Mouse (Mus musculus): ENCODE measurements at regions not wholly inside any gene's neighbourhood (a gene's known extent, or its start where the extent isn't known, plus 50 kb on each side); places are given as distances from the start of the nearest gene placed in this dataset.

DNA sequence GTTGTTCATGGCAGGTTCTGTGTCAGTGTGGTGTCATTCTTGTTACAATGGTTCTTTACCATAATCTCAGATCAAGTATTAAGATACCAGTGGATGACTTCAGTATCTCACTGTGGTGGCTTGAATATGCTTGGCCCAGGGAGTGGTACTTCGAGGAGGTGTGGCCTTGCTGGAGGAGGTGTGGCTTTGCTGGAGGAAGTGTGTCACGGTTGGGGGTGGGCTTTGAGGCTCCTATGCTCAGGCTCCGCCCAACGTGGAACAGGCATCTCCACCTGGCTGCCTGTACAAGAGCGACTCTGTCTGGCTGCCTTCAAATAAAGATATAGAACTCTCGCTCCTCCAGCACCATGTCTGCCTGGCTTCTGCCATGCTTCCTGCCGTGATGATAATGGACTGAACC lies 63.6 kb downstream of the Cd2 start:
- ATAC-seq, result no peak
- no peak for TF ChIP-seq CTCF (IDR thresholded peaks at IDR 0.05; ENCODE audit: low read depth)
- no peak for TF ChIP-seq EP300 (IDR thresholded peaks at IDR 0.05; ENCODE audit: low read depth)
- Histone ChIP-seq H3K9me3 (ENCODE audit: low read length) (no peaks in the 10 kb centered on the region; the same call in 1 of the 2 replicates), H3K27me3 (ENCODE audit: insufficient read depth, low read length) (no peaks in the 10 kb centered on the region), H3K36me3 (replicated peaks; ENCODE audit: insufficient read depth, low read length) (no peaks in the 10 kb centered on the region), H3K4me3 (ENCODE audit: low read depth, low read length) (no peak overlapping the region), H3K9ac (replicated peaks) (no peak overlapping the region), H3K4me1 (ENCODE audit: insufficient read depth) (no peaks in the 10 kb centered on the region), H3K4me2 (ENCODE audit: low read depth, low read length) (no peak overlapping the region), H3K27ac (ENCODE audit: low read depth) (no peak overlapping the region)
- no peak for DNase-seq
- WGBS (ENCODE audit: insufficient replicate concordance), result 72% methylated on average over 7 of the region's 7 CpGs

DNA sequence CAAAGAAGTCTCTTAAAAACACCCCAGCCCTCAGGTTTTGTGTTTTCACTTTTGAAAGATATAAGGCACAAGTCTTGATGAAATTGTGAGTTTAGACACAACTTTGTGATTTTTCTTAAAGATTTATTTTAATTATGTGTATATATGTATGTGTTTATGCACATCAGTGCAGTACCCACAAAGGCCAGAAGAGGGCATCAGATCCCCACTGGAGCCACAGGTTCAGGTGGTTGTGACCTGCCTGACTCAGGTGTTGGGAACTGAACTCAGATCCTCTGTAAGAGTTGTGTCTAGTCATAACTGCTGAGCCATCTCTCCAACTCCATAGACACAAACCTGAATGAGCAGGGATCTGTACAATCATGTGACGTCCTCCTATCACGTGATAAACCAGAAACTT lies 67.8 kb downstream of the Cd2 start:
- TF ChIP-seq CTCF (IDR thresholded peaks at IDR 0.05; ENCODE audit: low read depth) (peak; percentile 34), EP300 (IDR thresholded peaks at IDR 0.05; ENCODE audit: low read depth) (no peak)
- 81% methylated on average over 2 of the region's 2 CpGs for WGBS (ENCODE audit: insufficient replicate concordance)

DNA sequence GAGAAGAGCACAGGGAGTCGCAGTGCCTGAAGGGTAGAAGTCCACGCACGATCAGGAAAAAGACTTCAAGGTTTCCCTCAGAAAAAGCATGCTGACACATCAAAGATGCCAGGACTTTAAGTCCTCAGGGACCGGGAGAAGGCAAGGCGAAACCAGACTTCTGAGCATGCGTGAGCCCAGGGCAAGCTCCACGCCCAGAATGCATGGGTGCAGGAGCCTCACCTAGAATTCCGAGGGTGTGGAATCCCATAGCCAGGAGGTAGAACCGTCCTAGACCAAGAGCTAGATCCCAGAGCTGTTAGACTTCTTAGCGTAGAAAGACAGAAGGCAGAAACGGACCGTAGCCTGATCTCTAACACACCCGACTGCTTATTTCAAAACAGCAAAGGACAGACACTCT lies 71.0 kb downstream of the Cd2 start:
- H3K4me3 ChIP-seq (ENCODE audit: low read depth, low read length), result no peak overlapping the region
- H3K9me3 ChIP-seq (ENCODE audit: low read length), result no peaks in the 10 kb centered on the region; the same call in 1 of the 2 replicates
- H3K4me1 ChIP-seq (ENCODE audit: insufficient read depth), result no peaks in the 10 kb centered on the region
- H3K9ac ChIP-seq (replicated peaks), result no peak overlapping the region
- no peak overlapping the region for H3K27ac ChIP-seq (ENCODE audit: low read depth)
- TF ChIP-seq CTCF (IDR thresholded peaks at IDR 0.05; ENCODE audit: low read depth) (no peak), EP300 (IDR thresholded peaks at IDR 0.05; ENCODE audit: low read depth) (no peak)
- 83% methylated on average over 13 of the region's 13 CpGs for WGBS (ENCODE audit: insufficient replicate concordance)
- H3K36me3 ChIP-seq (replicated peaks; ENCODE audit: insufficient read depth, low read length), result no peaks in the 10 kb centered on the region
- no peak overlapping the region for H3K4me2 ChIP-seq (ENCODE audit: low read depth, low read length)
- no peaks in the 10 kb centered on the region for H3K27me3 ChIP-seq (ENCODE audit: insufficient read depth, low read length)
- ATAC-seq (no peak), DNase-seq (no peak)

More for the DNA sequence above, 67.8 kb downstream of the Cd2 start:
- Histone ChIP-seq H3K4me2 (ENCODE audit: low read depth, low read length) (no peak overlapping the region), H3K27ac (ENCODE audit: low read depth) (no peak overlapping the region), H3K9ac (replicated peaks) (no peak overlapping the region), H3K36me3 (replicated peaks; ENCODE audit: insufficient read depth, low read length) (no peaks in the 10 kb centered on the region), H3K9me3 (ENCODE audit: low read length) (no peaks in the 10 kb centered on the region; the same call in 1 of the 2 replicates), H3K4me1 (ENCODE audit: insufficient read depth) (no peaks in the 10 kb centered on the region), H3K27me3 (ENCODE audit: insufficient read depth, low read length) (no peaks in the 10 kb centered on the region), H3K4me3 (ENCODE audit: low read depth, low read length) (no peak overlapping the region)
- ATAC-seq, result no peak
- DNase-seq, result no peak

DNA sequence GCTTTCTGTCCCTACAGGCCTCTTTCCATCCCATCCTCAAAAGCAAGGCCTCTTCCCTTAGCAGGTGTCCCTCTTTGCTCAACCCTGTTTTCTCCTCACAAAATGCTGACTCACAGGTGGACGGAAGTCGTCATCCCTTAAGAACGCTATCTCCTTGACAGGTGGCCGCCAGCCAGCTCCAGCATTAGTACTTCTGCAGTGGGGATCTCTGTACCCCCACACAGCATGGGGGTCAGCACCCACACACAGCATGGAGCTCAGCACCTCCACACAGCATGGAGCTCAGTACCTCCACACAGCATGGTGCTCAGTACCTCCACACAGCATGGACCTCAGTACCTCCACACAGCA lies 74.6 kb downstream of the Cd2 start:
- Histone ChIP-seq H3K9ac (replicated peaks) (no peak overlapping the region), H3K4me2 (ENCODE audit: low read depth, low read length) (no peak overlapping the region), H3K9me3 (ENCODE audit: low read length) (no peaks in the 10 kb centered on the region), H3K27me3 (ENCODE audit: insufficient read depth, low read length) (no peaks in the 10 kb centered on the region), H3K27ac (ENCODE audit: low read depth) (no peak overlapping the region), H3K4me3 (ENCODE audit: low read depth, low read length) (no peak overlapping the region), H3K4me1 (ENCODE audit: insufficient read depth) (no peaks in the 10 kb centered on the region), H3K36me3 (replicated peaks; ENCODE audit: insufficient read depth, low read length) (no peaks in the 10 kb centered on the region)
- ATAC-seq (no peak), DNase-seq (no peak)
- TF ChIP-seq EP300 (IDR thresholded peaks at IDR 0.05; ENCODE audit: low read depth), result no peak
- TF ChIP-seq CTCF (IDR thresholded peaks at IDR 0.05; ENCODE audit: low read depth), result no peak
- WGBS (ENCODE audit: insufficient replicate concordance), result 28% methylated on average over 4 of the region's 4 CpGs

DNA sequence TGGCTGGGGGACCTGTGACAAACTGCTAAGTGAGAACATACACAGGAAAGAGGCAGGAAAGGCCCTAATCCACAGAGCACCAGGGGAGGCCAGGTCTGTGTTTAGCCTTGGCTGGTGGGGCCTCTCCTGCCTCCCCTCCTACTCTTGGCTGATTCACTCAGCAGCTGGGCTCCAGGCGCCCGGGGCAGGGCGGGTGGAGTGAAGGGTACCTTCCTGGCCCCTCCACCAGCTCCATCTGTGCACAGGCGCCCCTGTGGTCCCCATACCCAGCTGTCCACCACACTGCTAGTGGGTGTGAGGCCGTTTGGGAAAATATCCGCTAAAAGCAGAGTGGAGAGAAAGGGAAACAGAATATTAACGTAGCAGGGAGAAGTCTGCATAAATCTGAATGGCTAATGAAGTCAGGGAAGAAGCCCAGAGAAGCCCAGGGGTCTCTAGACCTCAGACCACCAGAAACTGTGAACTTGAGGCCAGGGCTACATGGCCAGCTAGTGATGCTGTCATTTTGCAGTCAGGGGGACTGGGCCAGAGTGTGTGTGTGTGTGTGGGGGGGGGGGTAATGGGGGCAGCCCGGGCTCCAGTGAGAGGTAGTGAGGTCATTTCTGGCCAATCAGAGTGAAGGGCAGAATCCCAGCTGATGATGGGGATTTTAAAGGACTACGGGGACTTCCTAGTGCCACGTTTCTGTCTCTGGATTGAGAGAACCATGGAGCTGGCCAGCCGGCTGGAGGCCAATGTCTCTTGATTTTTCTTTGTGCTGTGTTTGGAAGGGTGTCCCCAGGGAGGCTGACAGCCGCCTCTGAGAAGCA lies 75.1 kb downstream of the Cd2 start:
- Histone ChIP-seq H3K4me3 (ENCODE audit: low read depth, low read length) (no peak overlapping the region), H3K9me3 (ENCODE audit: low read length) (no peaks in the 10 kb centered on the region), H3K9ac (replicated peaks) (no peak overlapping the region), H3K27ac (ENCODE audit: low read depth) (no peak overlapping the region), H3K4me2 (ENCODE audit: low read depth, low read length) (no peak overlapping the region), H3K27me3 (ENCODE audit: insufficient read depth, low read length) (no peaks in the 10 kb centered on the region), H3K4me1 (ENCODE audit: insufficient read depth) (no peaks in the 10 kb centered on the region), H3K36me3 (replicated peaks; ENCODE audit: insufficient read depth, low read length) (no peaks in the 10 kb centered on the region)
- WGBS (ENCODE audit: insufficient replicate concordance), result 28% methylated on average over 12 of the region's 12 CpGs
- no peak for TF ChIP-seq CTCF (IDR thresholded peaks at IDR 0.05; ENCODE audit: low read depth)
- TF ChIP-seq EP300 (IDR thresholded peaks at IDR 0.05; ENCODE audit: low read depth), result no peak
- ATAC-seq (no peak), DNase-seq (no peak)

DNA sequence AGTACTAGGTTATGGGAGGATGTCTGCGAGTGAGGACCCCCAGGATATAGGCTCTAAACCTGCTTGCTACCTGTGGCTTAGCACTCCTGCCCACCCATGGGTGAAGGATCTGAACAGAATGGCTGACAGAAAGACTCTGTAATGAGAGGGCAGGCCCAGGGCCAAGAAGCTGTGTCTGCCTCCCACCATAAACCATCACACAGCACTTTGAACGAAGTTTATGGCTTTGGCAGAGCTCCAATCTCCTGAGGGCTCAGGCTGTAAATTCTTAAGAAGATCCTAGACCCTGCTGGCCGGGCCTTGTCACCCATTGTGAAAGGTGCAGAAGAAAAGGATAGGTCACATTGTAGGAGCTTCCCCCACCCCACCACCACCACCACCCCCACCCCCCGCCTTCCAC lies 75.8 kb downstream of the Cd2 start:
- Histone ChIP-seq H3K36me3 (replicated peaks; ENCODE audit: insufficient read depth, low read length) (no peaks in the 10 kb centered on the region), H3K9ac (replicated peaks) (no peak overlapping the region), H3K4me1 (ENCODE audit: insufficient read depth) (no peaks in the 10 kb centered on the region), H3K27me3 (ENCODE audit: insufficient read depth, low read length) (no peaks in the 10 kb centered on the region), H3K9me3 (ENCODE audit: low read length) (no peaks in the 10 kb centered on the region), H3K27ac (ENCODE audit: low read depth) (no peak overlapping the region), H3K4me3 (ENCODE audit: low read depth, low read length) (no peak overlapping the region), H3K4me2 (ENCODE audit: low read depth, low read length) (no peak overlapping the region)
- WGBS (ENCODE audit: insufficient replicate concordance), result 64% methylated on average over 4 of the region's 4 CpGs
- DNase-seq (no peak), ATAC-seq (no peak)
- TF ChIP-seq CTCF (IDR thresholded peaks at IDR 0.05; ENCODE audit: low read depth) (no peak), EP300 (IDR thresholded peaks at IDR 0.05; ENCODE audit: low read depth) (no peak)

All from liver, postnatal 0 days (tissue).